Mouse (Mus musculus): ENCODE measurements around the gene Pheta2.

DNA sequence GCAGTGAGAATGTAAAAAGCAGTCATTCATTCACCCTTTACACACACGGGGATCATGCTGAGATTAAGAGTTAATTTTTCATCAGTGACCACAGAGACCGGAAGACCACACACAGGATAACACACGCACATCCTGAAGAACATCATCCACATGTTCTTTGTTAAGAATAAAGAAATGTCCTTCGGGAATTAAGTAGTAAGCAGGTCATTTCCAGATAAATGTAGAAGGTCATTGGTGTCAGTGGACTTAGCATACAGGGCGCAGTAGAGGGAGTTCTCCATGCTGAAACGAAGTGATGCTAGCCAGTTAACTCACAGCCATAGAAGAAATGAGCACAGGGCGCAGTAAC is 41.9 kb downstream of the Pheta2 start:
- TF ChIP-seq POLR2A (IDR thresholded peaks at IDR 0.05; ENCODE audit: borderline replicate concordance, extremely low read depth, insufficient read depth, insufficient read length, poor library complexity, severe bottlenecking): no peak
- TF ChIP-seq CTCF (IDR thresholded peaks at IDR 0.05; ENCODE audit: borderline replicate concordance, extremely low read depth, insufficient read depth, insufficient read length): no peak
